Mouse (Mus musculus) limb, embryonic 15.5 days (tissue): ENCODE measurements at regions not wholly inside any gene's neighbourhood (a gene's known extent, or its start where the extent isn't known, plus 50 kb on each side); places are given as distances from the start of the nearest gene placed in this dataset.
A peak's percentile ranks its signal among the peaks of the same experiment; 100 is the strongest.

Experiments used
- ATAC-seq: fragments of 200-750 bp; cut with Nextera tagmentation; 2 replicates; pipeline ENCODE4 v1.8.0; 2017; ENCODE audit warnings: low read depth, moderate TSS enrichment; ENCODE audit not compliant: insufficient number of reproducible peaks, low FRiP score, low TSS enrichment
- H3K27ac ChIP-seq: fragments of 300-500 bp; sonication (generic); 2 replicates; pipeline ENCODE4 v1.5.1; 2015; ENCODE audit warnings: moderate library complexity, mild to moderate bottlenecking, inconsistent platforms
- H3K27me3 ChIP-seq: fragments of 300-500 bp; sonication (generic); 2 replicates; pipeline ENCODE4 v1.6.1; 2015; ENCODE audit warnings: inconsistent platforms
- H3K36me3 ChIP-seq: fragments of 300-500 bp; sonication (generic); 2 replicates; pipeline ENCODE4 v1.6.1; 2015; ENCODE audit warnings: inconsistent platforms
- H3K4me1 ChIP-seq: fragments of 300-500 bp; sonication (generic); 2 replicates; pipeline ENCODE4 v1.6.1; 2015; ENCODE audit warnings: inconsistent platforms
- H3K4me2 ChIP-seq: fragments of 300-500 bp; sonication (generic); 2 replicates; pipeline ENCODE4 v1.6.1; 2015; ENCODE audit warnings: mild to moderate bottlenecking, inconsistent platforms
- H3K4me3 ChIP-seq: fragments of 300-500 bp; sonication (generic); 2 replicates; pipeline ENCODE4 v1.5.1; 2015; ENCODE audit warnings: mild to moderate bottlenecking, inconsistent platforms
- H3K9ac ChIP-seq: fragments of 300-500 bp; sonication (generic); 2 replicates; pipeline ENCODE4 v1.6.1; 2015; ENCODE audit warnings: inconsistent platforms
- H3K9me3 ChIP-seq: fragments of 300-500 bp; sonication (generic); 2 replicates; pipeline ENCODE4 v1.6.1; 2016; ENCODE audit warnings: inconsistent platforms
- WGBS: fragments of 180-500 bp; shearing (Covaris S2); methylation state at CpG from one replicate; pipeline ENCODE4 v1.1.7; 2015; 5-methylcytosine and 5-hydroxymethylcytosine counted together

- H3K27ac ChIP-seq: peak overlapping the region; percentile 76
- no peak for ATAC-seq
- peak overlapping the region; percentile 31 for H3K4me2 ChIP-seq
- H3K4me3 ChIP-seq: no peak overlapping the region
- H3K9ac ChIP-seq: no peak overlapping the region
- peaks cover 33% of the 10 kb centered on the region for H3K4me1 ChIP-seq
- 13% methylated on average over 11 of the region's 11 CpGs for WGBS
- H3K27me3 ChIP-seq: no peaks in the 10 kb centered on the region
- no peaks in the 10 kb centered on the region for H3K9me3 ChIP-seq
- H3K36me3 ChIP-seq: no peaks in the 10 kb centered on the region
Measured at GRCm38 (mm10) chr8:8992461-8993032, 302.2 kb upstream of the Arglu1 start.

DNA sequence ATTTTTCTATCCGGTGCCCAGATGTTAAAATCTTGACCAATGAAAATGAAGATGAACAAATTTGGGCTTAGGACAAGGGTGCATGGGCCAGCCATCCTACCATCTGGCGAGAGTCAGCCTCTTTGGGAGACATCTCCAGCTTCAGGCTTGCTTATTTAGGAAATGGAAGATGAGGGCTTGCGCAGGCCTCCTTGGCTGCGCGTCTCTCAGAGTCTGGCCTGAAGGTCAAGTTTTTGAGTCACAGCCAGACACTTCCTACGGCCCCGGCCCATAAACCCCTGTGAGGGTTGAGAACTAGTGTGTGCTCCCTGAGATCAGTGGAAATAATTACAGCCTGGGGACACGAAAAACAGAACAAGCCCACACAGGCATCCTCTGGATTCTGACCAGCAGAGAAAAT is 300.7 kb upstream of the Arglu1 start:
- peaks cover 33% of the 10 kb centered on the region for H3K4me1 ChIP-seq
- ATAC-seq: no peak
- H3K4me3 ChIP-seq: no peak overlapping the region
- H3K27me3 ChIP-seq: no peaks in the 10 kb centered on the region
- H3K9me3 ChIP-seq: no peaks in the 10 kb centered on the region
- no peak overlapping the region for H3K9ac ChIP-seq
- H3K27ac ChIP-seq: peak overlapping the region; percentile 9; the same call in 1 of the 2 replicates
- WGBS: 42% methylated on average over 8 of the region's 8 CpGs
- H3K4me2 ChIP-seq: no peak overlapping the region
- no peaks in the 10 kb centered on the region for H3K36me3 ChIP-seq

- peaks cover 18% of the 10 kb centered on the region for H3K4me1 ChIP-seq
- ATAC-seq: no peak
- H3K9ac ChIP-seq: no peak overlapping the region
- no peak overlapping the region for H3K4me3 ChIP-seq
- no peaks in the 10 kb centered on the region for H3K9me3 ChIP-seq
- WGBS: 61% methylated on average over 9 of the region's 9 CpGs
- H3K36me3 ChIP-seq: no peaks in the 10 kb centered on the region
- H3K4me2 ChIP-seq: no peak overlapping the region
- H3K27me3 ChIP-seq: no peaks in the 10 kb centered on the region
- H3K27ac ChIP-seq: no peak overlapping the region
Measured at GRCm38 (mm10) chr8:8986068-8986467, 295.7 kb upstream of the Arglu1 start.

DNA sequence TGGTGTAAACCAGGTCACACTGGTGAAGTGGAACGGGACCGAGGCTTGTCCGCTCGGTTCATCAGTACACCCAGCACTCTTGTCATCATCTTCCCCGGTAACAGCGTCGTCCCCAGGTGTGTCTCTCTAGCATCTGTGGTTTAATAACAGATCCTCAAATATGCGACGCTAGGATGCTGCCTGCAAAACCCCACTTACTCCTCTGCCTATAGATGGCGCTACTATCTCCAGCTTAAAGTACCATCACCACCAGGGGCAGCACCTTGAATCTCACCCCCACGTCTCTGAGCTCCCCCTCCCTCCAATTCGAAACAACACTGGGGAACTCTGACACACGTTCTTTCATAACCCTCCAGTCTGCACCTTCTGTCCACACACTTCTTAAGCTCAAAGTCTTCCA is 295.1 kb upstream of the Arglu1 start:
- H3K4me2 ChIP-seq: no peak overlapping the region
- no peak overlapping the region for H3K27ac ChIP-seq
- H3K27me3 ChIP-seq: no peaks in the 10 kb centered on the region
- peaks cover 12% of the 10 kb centered on the region; the same call in 1 of the 2 replicates for H3K4me1 ChIP-seq
- H3K9ac ChIP-seq: no peak overlapping the region
- ATAC-seq: no peak
- H3K36me3 ChIP-seq: no peaks in the 10 kb centered on the region
- 83% methylated on average over 13 of the region's 13 CpGs for WGBS
- no peak overlapping the region for H3K4me3 ChIP-seq
- no peaks in the 10 kb centered on the region for H3K9me3 ChIP-seq

DNA sequence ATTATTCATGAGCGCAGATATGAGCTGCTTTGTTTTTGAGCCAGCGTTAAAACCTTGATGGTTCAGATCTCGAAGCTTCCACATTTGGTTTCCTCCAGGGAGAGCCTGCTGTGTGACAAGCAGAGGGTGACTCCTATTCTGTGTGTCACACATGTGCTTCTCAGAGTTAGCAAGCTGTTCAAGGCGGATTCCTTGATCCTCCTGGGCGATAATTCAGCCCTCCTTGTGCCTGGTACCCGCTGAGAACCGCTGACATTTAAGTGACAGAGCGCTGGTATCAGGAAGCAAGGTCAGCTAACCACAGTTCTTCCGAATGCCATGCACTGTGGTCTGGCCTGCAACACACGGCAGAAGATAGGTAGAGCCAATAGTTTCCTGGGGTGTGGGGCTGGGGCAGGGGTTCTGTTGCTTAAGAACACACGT is 294.5 kb upstream of the Arglu1 start:
- Histone ChIP-seq H3K27me3 (no peaks in the 10 kb centered on the region), H3K4me3 (no peak overlapping the region), H3K9ac (no peak overlapping the region), H3K36me3 (no peaks in the 10 kb centered on the region), H3K4me2 (no peak overlapping the region), H3K9me3 (no peaks in the 10 kb centered on the region), H3K4me1 (peaks cover 12% of the 10 kb centered on the region; the same call in 1 of the 2 replicates), H3K27ac (no peak overlapping the region)
- 31% methylated on average over 11 of the region's 11 CpGs for WGBS
- ATAC-seq: no peak

DNA sequence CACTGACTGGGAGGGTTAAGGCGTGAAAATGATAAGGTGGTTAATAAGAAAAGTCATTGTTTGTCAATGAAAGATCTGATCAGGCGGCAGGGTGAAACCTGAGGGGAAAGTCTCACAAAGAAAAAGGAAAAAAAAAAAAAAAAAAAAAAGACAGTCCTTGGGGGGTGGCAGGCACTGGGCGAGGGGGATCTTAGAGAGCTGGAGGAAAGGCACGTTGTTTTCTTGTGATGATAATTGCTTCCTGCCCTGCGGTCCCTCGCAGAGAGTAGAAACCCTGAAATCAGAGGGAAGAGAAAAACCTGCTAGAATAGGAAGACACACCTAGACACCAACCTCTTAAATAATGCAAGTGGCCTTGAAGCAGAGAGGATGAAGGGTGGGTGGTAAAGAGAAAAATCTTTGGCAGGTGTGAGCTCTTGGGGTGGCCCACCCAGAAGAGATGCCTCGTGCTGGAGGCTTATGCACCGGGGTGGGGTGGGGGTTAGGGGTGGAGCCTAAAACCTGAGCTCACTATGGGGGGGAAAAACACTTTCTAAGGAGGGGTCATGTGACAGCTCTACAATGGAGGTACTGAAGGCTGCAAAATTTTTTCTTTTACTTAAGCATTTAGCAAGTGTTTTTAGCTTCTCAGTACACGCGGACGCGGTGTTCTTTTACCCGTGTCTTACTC is 294.0 kb upstream of the Arglu1 start:
- Histone ChIP-seq H3K4me3 (no peak overlapping the region), H3K36me3 (no peaks in the 10 kb centered on the region), H3K4me1 (peaks cover 12% of the 10 kb centered on the region; the same call in 1 of the 2 replicates), H3K4me2 (no peak overlapping the region), H3K27ac (no peak overlapping the region), H3K9ac (no peak overlapping the region), H3K9me3 (no peaks in the 10 kb centered on the region), H3K27me3 (no peaks in the 10 kb centered on the region)
- ATAC-seq: no peak
- WGBS: 28% methylated on average over 13 of the region's 13 CpGs

DNA sequence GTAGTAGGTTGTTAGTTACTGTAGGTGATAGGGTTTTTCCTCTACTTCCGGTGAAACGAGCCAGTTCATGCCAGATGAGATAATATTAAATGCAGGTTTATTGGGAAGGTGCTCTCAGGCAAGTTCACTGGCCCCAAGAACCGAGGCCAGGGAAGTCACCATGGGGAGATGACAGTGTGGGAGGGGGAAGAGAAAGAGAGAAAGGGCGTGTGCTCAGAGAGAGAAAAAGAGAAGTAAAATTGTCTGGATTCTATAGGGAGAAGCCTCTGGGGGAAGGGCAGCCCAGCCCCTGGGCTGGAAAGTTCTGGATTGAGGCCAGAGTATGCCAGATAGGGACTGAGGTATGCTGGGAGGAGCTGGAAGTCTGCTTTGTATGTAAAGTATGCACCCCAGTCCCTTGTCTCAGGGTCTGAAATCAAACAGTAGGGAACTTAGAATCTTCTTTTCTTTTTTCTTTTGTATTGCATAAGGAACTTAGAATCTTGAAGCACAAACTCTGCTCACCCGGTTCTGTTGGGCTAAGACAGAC is 292.9 kb upstream of the Arglu1 start:
- no peak overlapping the region for H3K4me2 ChIP-seq
- 37% methylated on average over 5 of the region's 5 CpGs for WGBS
- no peaks in the 10 kb centered on the region for H3K9me3 ChIP-seq
- no peaks in the 10 kb centered on the region for H3K27me3 ChIP-seq
- no peaks in the 10 kb centered on the region for H3K36me3 ChIP-seq
- no peak overlapping the region for H3K9ac ChIP-seq
- no peak overlapping the region for H3K4me3 ChIP-seq
- no peak for ATAC-seq
- peaks cover 12% of the 10 kb centered on the region; the same call in 1 of the 2 replicates for H3K4me1 ChIP-seq
- no peak overlapping the region for H3K27ac ChIP-seq

- no peak for ATAC-seq
- no peaks in the 10 kb centered on the region for H3K9me3 ChIP-seq
- H3K4me2 ChIP-seq: no peak overlapping the region
- H3K27ac ChIP-seq: no peak overlapping the region
- H3K36me3 ChIP-seq: no peaks in the 10 kb centered on the region
- no peaks in the 10 kb centered on the region for H3K27me3 ChIP-seq
- no peak overlapping the region for H3K4me3 ChIP-seq
- 34% methylated on average over 1 of the region's 1 CpGs for WGBS
- 0 out of 2 replicates have a peak, but pooled peaks cover 7% of the 10 kb centered on the region for H3K4me1 ChIP-seq
- no peak overlapping the region for H3K9ac ChIP-seq
Measured at GRCm38 (mm10) chr8:8978969-8979368, 288.6 kb upstream of the Arglu1 start.

GRCm38 (mm10) chr8:8973769-8974168 is 283.4 kb upstream of the Arglu1 start:
- 69% methylated on average over 6 of the region's 6 CpGs for WGBS
- H3K9ac ChIP-seq: no peak overlapping the region
- H3K9me3 ChIP-seq: no peaks in the 10 kb centered on the region
- H3K27ac ChIP-seq: no peak overlapping the region
- peaks cover 8% of the 10 kb centered on the region for H3K4me1 ChIP-seq
- H3K36me3 ChIP-seq: no peaks in the 10 kb centered on the region
- no peaks in the 10 kb centered on the region for H3K27me3 ChIP-seq
- no peak overlapping the region for H3K4me2 ChIP-seq
- ATAC-seq: no peak
- H3K4me3 ChIP-seq: no peak overlapping the region

GRCm38 (mm10) chr8:8973334-8973733 is 283.0 kb upstream of the Arglu1 start:
- H3K27me3 ChIP-seq: no peaks in the 10 kb centered on the region
- no peak overlapping the region for H3K4me3 ChIP-seq
- no peaks in the 10 kb centered on the region for H3K36me3 ChIP-seq
- H3K27ac ChIP-seq: no peak overlapping the region
- WGBS: 66% methylated on average over 6 of the region's 6 CpGs
- no peaks in the 10 kb centered on the region for H3K9me3 ChIP-seq
- peaks cover 10% of the 10 kb centered on the region for H3K4me1 ChIP-seq
- no peak for ATAC-seq
- H3K9ac ChIP-seq: no peak overlapping the region
- H3K4me2 ChIP-seq: no peak overlapping the region

- Histone ChIP-seq H3K9me3 (no peaks in the 10 kb centered on the region), H3K4me3 (no peak overlapping the region), H3K27me3 (no peaks in the 10 kb centered on the region), H3K4me1 (peaks cover 10% of the 10 kb centered on the region), H3K9ac (no peak overlapping the region), H3K4me2 (no peak overlapping the region), H3K36me3 (no peaks in the 10 kb centered on the region), H3K27ac (no peak overlapping the region)
- no peak for ATAC-seq
- WGBS: 83% methylated on average over 5 of the region's 5 CpGs
Measured at GRCm38 (mm10) chr8:8970776-8971175, 280.5 kb upstream of the Arglu1 start.

GRCm38 (mm10) chr8:8970346-8970745 is 280.0 kb upstream of the Arglu1 start:
- peaks cover 10% of the 10 kb centered on the region for H3K4me1 ChIP-seq
- H3K27me3 ChIP-seq: no peaks in the 10 kb centered on the region
- 82% methylated on average over 5 of the region's 5 CpGs for WGBS
- no peak overlapping the region for H3K27ac ChIP-seq
- ATAC-seq: no peak
- no peak overlapping the region for H3K9ac ChIP-seq
- H3K36me3 ChIP-seq: no peaks in the 10 kb centered on the region
- no peak overlapping the region for H3K4me3 ChIP-seq
- H3K4me2 ChIP-seq: no peak overlapping the region
- H3K9me3 ChIP-seq: no peaks in the 10 kb centered on the region
